Mouse (Mus musculus) 3T3-L1 (cell line): ENCODE results near the gene Scarb2.
A peak's percentile ranks its signal among the peaks of the same experiment; 100 is the strongest.

Source experiments
- DNase-seq: peaks from one replicate; pipeline ENCODE4 v3.0.0-alpha.2; 2015; ENCODE audit warnings: low read depth, low spot score

Gene Scarb2

DNA sequence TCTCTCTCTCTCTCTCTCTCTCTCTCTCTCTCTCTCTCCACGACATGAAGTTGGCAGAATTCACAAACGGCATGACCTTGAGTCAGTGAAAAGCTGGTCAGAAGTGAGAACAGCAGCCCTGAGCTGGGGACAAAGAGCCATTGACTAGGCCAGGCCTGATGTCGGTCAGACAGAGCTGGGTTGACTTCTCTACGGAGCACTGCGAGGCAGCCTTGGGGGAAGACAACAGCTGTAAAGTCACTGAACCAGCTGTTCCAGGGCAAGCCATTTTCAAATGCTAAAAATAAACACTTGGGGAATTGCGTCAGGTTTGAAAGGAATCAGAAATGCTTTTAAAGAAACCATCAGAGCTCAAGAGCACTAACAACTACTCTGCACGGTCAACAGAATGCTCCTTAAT lies 13.2 kb downstream of the Scarb2 start:
- no peak for DNase-seq

DNA sequence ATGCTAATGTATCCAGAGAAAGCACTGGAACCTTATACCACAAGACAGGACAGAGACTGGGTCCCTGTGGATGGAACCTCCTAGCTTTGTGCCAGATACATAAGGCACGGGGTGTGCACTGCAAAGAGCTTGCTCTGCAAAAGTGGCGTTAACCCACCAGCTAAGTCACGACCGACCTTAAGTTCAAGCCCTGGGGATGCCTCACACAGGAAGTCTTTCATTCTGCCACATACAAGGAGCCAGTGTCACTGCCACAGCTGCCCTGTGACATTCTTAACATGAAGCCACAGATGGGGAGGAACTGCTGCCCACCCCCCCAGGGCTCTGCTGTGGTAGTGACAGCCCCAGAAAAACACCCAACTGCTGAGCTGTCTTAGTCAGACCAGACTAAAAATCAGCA lies 15.9 kb downstream of the Scarb2 start:
- DNase-seq, result no peak

DNA sequence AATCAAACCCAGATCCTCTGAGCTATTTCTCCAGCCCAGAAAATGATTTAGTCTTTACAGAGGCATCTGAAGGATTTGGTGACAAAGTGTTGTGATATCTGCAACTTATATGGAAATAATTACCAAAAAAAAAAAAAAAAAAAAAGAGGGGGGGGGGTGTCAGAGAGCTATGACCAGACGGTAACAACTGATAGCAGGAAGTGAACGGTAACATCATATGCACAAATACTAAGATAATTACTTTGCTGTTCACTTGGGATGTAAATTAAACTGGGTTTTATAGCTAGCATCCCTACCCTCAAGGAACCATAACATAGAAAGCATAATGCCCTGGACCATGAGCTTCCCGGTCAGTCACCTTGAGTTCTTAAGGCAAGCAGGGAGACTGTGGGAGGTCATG lies 16.3 kb downstream of the Scarb2 start:
- DNase-seq, result no peak

DNA sequence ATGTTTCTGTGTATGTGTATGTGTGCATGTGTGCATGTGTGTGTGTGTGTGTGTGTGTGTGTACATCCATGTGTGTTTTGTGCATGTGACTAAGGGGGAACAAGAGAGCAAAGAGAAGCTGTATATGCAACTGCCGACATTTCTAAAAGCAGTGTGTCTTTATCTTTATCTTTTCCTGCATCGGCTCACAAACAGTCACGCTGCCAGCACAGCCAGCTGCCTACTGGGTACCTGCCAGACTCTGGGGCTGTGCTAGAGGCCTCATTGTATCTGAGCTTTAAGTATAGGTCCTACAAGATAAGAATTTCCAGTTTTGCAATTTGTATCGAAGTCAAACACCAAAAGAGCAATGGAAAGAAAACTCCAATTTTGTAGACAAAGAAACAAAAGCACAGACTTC lies 17.1 kb downstream of the Scarb2 start:
- no peak for DNase-seq

DNA sequence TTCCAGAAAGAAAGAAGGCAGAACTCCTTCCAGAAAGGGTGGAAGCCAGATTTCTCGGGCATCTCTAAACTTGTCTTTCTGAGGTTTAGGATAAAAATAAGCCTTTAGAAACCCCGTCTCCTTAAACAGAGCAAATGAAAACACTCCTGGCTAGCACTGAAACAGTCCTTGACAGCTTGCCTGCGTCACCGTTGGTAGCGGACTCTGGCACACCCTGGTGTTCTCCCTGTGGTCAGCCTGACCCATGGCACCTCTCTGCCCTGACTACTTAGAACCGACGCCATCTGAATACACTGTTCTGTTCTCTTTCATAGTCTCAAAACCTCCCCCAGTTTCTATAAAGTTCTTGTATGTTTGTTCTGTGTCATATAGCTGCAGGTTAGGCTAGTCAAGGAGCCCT lies 17.7 kb downstream of the Scarb2 start:
- no peak for DNase-seq

DNA sequence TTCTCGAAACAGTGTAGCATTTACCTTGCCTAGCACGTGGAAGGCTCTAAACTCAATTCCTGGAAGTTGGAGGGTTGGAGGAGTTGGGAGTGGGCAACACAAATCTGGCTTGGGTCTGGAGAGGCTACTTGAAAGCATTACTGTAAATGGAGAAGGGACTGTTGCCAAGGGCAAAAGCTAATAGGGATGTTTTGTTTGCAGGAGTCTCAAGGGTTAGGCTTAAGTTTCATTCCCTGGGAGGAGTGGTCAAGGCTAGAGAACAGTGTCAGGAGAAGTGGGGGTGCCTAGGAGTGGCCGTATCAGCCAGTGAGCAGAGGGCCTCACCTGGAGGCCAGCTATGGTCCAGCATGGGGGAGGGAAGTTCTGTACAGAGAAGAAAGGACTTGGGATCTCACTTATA lies 18.2 kb downstream of the Scarb2 start:
- DNase-seq, result no peak

DNA sequence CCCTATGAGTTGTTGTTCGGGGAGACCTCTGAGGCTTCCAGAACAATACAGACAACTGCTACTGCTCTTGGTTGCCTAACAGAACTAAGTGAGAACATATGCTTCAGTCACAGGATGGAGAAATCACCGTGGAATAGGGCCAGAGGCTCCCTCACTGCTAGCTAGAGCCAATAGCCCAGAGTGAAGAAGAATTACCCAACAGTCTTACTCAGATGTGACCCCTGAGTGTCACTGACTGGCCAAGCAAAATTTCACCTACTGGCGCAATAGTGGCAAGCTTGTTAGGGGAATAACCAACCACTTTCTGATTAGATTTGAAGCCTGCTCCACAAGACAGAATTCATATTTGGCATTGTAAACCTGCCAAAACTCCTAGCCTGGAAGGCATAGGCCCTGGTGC lies 19.9 kb downstream of the Scarb2 start:
- peak; percentile 78 for DNase-seq

DNA sequence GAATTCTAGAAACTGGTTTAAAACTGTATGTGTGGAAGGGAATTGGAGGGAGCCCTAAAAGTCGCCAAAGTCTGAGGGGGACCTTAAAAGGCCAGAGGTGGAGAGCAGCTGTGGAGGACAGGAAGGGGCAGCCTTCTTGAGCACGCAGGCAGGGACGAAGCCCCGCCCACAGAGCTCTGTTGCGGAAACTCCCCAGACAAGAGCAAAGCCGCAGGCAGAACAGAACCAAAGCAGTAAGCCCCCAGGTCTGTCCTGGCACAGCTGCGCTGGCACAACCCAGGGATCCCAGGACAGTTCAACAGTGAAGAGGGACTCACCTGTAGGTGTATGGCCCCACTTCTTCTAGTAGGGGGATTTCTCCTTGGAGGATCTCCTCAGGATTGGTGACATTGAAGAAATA lies 21.8 kb downstream of the Scarb2 start:
- no peak for DNase-seq

DNA sequence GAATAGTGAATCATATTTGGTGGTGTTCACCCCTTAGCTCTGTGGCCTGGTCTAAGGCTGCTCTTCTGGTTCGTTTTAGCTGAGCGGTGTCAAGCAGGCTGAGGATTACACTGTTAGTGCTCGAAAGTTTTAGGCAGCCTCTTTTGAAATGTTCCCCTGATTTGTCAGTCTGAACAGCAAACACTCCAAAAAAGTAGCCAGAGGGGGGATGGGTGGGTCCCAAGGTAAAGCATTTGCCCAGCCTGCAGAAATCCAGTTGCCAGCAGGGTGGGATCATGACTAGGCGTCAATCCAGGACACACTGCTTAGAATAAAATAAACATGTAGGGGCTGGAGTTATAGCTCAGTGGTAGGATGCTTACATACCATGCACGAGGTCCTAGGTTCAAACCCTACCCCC lies 33.8 kb downstream of the Scarb2 start:
- no peak for DNase-seq

DNA sequence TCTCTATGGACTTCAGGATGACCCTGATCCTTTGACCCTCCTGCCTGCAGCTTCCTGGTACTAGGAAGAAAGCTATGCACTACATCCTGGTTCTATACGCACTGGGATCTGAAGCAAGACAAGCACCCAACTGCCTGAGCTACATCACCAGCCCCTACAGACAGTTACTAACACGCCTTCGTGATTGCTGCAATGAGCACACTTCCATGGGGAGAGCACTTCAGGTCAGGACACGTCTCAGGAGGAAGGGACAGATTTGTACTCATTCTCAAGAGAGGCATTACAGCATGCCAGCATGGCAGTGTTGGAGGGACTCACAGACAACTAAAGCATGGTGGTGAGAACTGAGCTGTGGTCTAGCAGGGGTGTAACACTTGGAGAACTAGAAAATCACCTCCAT lies 35.1 kb downstream of the Scarb2 start:
- DNase-seq, result no peak

DNA sequence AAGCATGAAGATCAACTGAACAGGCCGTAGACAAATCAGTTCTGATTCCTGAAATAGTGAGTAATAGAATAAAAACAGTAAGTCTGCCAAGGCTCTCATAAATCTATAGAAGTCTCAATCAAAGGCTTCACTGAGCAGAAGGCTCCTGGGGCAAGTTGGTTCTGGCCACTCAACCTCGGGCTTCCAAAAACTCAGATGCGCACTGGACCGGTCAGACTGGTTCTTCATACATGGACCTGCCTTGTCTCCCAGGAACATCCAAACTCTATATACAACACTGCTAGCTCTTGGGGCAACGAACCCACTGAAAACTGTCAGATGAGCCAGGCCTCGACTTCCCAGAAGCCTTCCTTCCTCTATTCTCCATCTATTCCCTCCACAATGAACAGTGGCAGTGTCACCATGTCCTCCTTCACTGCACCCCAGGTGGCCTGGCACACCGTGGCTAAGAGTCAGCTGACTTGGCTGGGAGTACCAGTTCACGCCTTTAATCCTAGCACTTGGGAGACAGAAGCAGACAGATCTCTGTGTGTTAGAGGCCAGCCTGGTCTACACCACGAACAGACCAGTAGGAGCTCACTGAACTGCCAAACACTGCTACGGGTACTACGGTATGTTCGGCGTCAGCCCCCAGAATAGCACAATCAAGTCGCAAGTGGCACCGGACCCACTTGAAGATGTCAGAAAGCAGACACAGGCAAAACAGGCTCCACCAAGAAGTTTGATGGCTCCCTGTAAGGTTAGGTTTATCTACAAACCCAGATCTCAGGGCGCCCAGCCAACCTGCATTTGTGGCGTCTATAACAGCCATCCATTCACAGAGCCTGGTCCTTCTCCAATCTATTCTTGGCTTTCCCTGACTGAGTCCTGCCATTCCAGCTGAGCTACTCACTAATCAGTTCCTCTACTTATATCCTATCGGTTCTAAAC lies 37.2 kb downstream of the Scarb2 start:
- DNase-seq, result no peak

DNA sequence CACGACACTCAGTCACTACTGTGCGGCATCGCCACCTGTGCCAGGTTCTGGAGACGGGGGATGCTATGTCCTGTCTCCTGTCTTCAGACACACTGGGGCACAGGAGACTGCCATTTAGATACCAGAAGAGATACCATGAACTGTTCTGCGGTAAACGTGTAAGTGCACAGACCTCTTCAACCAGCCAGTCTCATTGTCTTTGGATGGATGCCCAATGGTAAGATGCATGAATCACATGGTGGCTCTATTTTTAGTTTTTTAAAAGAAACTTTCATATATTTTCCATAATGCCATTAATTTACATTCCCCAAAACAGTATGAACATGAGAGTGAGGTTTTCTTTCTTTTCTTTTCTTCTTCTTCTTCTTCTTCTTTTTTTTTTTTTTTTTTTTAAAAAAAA lies 38.4 kb downstream of the Scarb2 start:
- DNase-seq, result peak; percentile 28

DNA sequence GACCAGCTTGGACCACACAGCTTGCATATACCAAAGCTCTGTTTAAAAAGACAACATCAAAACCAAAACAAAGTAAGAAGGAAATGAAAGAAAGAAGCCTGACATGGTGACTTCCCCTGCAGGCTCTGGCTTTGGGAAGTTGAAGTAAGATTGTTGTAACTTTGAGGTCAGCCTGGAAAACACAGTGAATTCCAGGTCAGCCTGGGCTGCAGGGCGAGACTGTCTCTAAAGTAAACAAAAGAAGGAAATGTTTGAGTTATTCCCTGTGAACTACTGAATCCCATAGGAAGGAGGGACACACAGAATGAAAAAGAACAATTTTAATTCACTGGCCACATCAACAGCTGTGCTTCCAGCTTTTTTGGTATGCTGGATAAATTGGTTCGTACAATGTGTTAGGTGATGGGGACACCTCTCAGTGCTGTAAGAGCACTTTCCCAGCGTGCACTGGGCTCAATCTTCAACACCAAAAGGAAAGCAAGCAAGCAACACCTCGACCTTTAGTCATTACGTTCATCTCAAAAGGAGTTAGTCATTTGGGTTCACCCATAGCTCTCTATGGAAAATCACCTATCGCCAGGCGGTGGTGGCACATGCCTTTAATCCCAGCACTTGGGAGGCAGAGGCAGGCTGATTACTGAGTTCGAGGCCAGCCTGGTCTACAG lies 39.4 kb downstream of the Scarb2 start:
- DNase-seq, result peak; percentile 23

DNA sequence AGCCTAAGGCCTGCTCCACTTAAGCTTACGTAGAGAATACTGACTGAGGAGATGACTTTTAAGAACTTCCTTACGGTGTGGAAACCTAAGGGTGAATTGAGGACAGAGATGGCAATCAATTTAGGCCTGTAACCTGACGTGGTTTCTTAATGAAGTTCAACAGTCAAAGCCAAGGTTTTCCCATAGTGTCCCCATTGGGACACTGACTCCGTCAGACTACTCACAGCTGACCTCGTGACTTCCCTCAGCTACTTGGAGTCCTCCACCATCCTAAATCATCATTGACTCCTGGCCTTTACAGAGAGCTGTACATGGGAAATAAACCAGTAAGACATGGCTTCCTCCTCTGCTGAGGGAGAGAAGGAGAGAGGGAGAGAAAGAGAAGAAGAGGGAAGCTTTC lies 41.1 kb downstream of the Scarb2 start:
- no peak for DNase-seq

DNA sequence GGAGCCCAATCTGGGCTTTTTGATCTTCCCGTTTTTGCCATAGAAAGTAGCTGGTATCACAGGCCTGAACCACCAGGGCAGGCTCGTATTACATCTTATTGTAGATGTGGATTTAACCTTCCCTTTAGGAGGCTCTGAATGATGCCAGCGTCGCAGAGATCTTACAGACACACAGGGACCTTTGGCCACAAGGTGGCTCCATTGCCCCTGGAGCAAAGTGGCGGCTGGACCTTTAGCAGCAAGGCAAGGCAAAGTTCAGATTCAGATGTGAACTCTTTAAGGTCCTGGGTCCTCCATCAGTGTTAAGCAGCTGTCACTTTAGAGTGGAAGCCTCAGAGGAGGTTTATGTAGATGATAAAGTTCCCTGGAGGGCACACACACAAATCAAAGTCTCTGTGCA lies 45.3 kb downstream of the Scarb2 start:
- DNase-seq, result peak; percentile 66

DNA sequence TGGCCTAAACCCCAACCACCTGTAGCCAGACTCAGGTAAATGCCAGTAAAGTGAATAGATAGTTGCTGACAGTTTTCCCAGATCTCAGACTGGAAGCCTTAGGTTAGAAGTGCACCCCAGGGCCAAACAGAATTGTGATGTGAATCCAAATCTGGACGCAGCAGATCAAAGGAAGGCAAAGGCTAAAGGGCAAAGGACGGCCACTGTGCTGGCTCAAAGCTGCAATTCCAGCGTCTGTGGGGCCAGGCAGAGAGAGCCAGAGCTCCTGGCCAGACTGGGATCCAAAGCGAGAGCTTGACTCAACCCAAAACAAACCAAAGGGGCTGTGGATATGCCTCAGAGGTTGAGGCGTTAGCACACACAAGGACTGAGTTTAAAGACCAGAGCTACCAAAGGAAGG lies 47.9 kb downstream of the Scarb2 start:
- DNase-seq, result no peak

DNA sequence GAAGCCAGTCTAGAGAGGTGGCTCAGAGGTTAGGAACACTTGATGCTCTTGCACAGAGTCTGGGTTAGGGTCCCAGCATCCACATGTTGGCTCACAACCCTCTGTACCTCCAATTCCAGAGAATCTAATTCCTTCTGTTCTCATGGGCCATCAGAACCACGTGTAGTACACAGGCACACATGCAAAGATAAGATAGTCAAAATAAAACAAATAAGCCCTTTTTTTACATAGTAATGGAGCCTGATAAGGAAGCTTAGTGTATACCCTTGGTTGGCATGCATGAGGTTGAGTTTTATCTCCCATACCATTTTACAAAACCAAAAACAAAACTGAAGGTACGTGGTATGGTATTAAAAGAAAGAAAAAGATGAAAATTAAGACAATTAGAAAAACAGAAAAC lies 49.2 kb downstream of the Scarb2 start:
- no peak for DNase-seq

DNA sequence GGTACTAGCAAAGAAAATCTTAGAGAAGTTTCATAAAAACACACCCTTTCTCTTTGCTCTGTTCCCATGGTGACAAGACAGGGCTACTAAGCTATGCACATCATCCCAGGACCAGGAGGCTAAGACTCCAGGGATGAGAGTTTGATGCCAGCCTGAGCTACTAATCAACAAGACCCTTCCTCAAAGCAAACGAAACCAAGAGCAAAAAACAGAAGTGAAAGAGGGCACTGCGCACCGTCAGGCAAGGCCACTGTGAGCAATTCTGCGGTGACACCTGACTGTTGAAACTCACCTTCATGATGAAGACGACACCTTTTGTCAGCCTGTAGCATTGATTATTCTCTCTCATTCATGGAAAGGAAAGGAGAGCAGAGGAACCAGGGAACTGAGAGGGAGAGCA lies 53.8 kb downstream of the Scarb2 start:
- DNase-seq, result no peak

DNA sequence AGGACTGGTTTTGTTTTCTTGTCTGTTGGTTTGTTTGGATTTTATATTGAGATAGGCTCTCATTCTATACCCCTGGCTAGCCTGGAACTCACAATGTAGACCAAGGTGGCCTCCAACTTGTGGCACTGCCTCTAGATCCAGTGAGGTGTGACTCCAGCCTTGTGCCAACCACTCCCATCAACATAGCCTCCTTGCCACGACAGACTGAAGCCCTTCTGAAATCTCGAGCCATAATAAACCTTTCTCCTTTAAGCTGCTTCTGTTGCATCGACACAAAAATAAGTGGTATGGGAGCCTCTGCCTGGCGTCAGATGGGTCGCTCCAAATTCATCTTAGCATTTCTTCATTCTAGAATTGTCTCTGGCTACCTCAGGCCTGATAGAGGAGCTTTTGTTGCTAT lies 59.9 kb downstream of the Scarb2 start:
- no peak for DNase-seq

DNA sequence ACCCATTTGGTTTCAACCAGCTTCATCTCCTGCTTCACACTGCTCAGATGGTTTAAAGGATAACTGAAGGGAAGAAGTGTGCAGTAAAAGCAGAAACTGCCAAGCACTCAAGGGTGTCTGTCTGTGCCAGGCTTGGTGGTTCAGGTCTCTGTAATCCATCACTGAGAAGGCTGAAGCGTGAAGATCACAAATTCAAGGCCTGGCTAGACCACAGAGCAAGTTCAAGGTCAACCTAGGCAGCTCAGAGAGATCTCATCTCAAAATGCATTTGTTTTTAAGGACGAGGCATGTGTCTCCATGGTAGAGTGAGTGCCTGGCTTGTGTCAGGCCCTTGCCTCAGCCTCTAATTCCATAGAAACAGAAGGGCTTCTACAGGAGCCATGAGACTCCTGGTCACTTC lies 61.6 kb downstream of the Scarb2 start:
- no peak for DNase-seq

DNA sequence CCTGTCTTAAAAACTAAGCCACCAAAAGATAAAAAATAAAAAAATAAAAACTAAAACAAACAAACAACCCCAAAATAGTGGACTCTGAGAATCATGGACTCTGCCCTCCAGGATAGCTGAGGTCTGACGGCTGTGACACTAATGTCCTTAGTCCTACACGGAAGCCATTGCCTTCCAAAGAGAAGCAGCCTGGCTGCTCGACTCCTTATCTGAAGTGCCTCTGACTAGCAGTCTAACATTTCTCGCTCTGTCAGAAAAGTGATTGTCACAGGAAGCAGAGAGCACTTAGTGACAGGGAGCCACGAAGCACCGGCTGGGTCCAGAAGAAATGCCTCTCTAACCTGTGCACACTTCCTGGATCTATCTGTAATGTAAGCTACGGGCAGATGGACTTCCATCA lies 63.7 kb downstream of the Scarb2 start:
- no peak for DNase-seq

DNA sequence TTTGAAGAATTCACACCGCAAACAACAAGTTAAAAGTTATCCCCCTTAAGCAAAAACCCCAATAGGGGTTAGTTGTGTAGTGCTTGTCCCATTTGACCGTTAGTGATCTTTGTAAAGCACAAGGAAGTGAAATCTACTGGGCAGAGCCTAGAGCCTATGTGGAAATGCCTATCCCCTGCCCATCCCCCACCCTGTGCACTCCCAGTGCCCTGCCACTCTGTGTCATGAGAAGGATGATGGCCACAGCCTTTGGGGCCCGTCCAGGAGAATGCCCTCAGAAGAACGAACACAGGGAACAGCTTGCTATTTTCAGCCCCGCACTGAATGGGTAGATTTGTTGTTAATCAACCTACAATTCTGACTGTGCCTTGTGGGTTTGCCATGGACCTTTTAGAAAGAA lies 65.1 kb downstream of the Scarb2 start:
- DNase-seq, result no peak

DNA sequence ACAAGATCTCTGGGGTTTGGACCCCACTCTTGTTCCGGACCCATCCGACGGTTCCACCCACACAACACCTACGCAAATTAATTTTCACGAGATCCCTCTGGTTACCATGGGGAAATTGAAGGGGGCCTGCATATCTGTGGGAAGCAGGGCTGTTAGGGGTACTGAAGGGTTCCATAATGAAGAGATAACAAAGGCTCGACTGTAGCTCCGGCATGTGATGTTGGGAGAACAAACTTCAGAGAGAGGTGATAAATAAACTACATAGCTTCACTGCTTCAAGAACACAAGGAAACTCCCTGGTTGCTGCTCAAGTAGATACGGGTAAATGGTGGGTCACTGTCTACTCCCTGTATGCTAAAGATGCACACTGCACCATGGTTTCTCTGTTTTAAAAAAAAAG lies 68.1 kb downstream of the Scarb2 start:
- no peak for DNase-seq
